Mouse (Mus musculus) ovary, adult 18-20 months (tissue): ENCODE results near the gene Mycn.

Experiments used
- DNase-seq: peaks from one replicate; pipeline ENCODE4 v3.0.0; 2022; ENCODE audit warnings: low spot score, mixed read lengths

The Mycn gene

GRCm38 (mm10) chr12:12924446-12924845, 17.3 kb downstream of the Mycn start:
- no peak for DNase-seq

DNA sequence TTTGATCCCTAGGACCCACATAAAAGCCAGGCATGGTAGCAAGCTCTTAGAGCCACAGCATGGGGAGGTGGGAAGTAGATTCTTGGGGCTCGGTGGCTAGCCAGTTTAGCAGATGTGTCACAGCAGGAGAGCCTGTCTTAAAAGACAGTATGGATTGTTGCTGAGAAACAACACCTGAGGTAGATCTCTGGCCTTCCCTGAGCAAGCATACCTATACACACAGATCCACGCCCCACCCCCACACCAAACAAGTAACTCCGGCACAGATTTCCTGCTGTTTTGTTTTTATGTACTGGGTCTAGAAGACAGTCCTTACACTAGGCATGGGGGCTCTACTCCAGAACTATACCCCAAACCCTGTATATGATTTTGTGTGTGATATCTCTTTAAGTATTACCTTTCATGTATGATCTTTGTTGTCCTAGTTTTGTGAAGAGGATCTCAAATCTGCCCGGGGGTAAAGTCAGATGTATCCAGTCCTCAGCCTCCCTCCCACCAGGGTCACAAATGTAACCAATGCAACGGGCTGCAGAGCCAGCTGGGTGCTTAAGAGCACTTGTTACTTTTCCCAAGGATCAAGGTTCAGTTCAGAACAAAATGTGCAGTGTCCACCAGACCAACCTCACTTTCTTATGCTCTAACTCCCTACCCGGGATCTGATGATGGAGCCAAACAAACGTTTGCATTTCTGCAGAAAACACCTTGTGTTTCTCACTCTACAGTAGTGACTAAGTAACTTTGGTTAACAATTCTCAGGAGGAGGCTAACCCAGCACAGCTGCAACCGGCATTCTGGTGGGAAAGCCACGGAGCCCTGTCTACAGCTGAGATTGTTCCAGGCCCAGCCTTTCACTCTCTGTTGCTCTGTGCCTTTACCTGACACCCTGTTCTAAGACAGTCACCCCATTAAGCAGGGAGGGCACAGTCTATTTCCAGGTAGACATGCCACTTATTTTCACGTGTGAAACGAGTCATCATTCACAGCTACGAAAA, 21.3 kb downstream of the Mycn start:
- no peak for DNase-seq

DNA sequence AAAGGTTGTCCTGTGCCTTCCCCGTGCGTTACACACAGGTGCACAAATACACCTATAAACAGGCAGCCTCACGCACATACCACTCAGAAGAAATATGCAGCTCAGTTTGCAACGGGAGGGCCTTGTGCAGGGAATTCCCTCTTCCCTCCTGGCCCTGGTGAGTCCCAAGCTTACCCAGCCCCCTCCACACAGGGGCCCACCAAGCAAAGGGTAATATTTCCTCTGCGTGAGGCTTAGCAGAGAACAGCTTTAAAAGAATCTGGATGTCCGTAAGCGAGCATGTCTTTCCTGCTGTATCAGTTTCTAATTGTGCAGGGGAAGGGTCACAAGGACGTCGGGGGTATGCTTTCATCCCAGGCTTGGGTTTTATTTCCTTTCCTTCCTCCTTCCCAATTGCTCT, 25.4 kb downstream of the Mycn start:
- DNase-seq = no peak

GRCm38 (mm10) chr12:12910356-12910979, 31.2 kb downstream of the Mycn start:
- no peak for DNase-seq

DNA sequence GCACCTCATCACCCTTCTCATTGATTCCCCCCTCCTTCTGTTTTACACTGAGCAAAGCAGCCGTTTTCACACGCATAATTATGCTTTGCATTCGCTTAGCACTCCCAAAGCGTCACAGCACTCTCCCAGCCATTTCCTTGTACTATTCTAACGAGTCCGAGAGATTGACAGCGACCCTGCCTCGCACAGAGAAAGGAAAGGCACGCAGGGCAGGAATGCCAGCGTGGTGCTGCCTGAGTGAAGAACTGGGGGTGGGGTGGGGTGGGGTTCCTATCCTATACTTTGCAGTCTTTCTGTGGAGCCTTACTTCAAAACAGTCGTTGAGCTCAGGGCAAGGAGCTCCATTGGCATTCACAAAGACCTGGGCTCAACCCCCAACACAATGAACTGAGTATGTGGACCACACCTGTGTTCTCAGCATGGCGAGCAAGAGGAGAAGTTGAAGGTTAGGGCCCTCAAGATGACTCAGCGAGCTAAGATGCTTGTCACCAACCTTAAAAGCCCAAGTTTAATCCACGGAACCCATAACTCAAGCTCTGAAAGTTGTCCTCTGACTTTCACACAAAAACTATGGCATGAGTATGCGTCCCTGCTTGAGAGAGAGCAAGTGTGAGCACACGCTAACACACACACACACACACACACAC, 32.0 kb downstream of the Mycn start:
- no peak for DNase-seq

DNA sequence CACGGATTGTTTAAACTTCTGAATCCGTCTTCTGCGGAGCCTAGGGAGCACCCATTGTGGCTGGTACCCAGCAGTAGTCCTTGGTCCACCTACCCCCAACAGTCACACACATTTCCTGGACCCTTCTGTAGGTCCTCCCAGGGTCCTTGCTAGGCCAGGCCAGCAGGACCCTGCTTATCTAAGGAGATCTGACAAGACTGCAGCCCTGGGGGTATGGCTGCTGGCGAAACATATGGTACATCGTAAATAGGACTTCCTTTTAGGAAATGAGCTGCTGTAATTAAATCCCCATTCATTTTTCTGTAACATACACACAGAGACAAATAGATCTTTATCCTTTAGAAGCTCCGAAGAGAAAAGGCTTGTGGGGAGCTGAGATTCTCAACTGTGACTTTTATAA, 34.9 kb downstream of the Mycn start:
- DNase-seq = no peak

DNA sequence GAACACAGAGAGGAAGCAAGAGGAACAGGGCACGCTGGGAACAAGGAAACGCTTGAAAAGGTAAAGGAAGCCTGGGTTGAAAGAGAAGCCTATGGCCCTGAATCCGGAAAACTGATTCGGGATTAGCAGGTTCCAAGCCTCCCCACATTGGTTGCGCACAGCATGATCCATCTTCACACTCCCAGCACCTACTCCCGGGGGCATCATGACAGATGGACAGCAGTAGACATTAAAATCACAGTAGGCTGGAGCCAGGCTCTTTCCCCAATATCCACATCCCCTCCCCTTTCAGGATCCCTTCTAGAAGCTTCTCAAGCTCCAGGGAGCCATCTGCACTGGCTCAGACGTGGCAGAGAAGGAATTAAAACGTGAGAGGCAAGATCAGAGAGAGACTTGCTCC, 35.4 kb downstream of the Mycn start:
- no peak for DNase-seq

DNA sequence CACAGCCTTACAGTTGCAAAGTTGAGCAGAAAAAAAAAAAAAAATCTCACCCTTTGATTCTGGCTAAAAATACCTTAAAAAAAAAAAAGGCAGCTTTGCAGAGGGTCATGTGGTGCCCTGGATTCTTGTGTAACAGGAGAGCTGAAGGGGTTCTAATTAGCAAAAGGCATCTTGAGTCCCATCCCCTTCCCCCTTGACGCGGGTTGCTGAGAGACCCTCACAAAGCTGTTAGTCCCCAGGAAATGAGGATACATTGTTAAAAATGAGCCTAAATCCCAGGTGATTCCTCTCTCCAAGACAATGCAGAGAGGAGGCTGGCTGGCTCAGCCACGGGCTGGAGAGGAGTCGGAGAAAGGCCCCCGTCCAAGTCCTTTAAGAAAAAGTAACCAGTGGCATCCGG, 36.6 kb downstream of the Mycn start:
- DNase-seq = no peak

GRCm38 (mm10) chr12:12904512-12904953, 37.2 kb downstream of the Mycn start:
- DNase-seq = peak; percentile 93

DNA sequence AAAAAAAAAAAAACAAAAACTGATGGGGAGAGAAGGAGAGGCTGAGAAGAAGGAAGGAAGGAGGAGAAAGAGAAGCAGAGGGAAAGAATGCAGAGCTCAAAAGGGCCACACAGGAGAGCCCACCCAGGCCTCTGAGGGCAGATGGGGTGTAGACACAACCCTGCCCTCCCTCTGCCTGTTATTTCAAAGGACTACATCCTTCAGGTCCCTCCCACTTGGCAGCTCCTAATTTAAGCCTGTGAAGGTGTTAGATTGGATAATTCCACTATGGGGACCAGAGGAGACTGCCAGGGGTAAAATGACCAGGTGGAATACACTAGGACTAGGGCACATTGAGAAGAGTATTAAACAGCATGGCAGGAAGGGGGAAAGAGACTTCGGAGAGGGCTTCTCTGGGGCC, 37.6 kb downstream of the Mycn start:
- no peak for DNase-seq

DNA sequence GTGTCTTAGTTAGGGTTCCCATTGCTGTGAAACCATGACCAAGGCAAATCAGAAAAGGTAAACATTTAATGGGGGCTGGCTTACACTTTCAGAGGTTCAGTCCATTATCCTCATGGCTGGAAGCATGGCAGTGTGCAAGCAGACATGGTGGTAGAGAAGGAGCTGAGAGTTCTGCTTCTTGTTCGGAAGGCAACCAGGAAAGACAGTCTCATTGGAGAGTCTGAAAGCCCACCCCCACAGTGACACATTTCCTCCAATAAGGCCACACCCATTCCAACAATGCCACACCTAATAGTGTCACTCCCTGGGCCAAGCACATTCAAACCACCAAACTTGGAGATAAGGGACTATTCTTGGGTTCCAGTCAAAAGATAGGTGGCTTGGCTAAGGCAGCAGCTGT, 39.3 kb downstream of the Mycn start:
- no peak for DNase-seq

GRCm38 (mm10) chr12:12898356-12899126, 43.2 kb downstream of the Mycn start:
- DNase-seq = no peak

DNA sequence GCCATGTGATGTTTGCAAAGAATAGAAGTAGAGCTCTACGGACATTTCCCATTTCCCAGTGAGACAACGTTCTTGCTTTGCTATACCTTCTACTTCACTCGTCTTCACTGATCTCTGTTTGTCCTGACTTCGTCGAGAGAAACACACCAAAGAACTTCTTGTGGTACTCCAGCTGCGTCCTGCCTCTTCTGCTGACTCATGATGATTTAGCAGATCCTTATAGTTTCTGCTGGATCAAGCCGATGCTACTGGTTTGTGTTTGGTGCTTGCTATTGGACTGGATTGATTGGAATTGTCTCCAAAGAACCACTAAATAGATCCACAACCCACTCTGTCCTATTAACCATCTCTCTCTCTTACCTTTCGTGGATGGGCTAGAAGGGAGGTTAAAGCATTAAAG, 47.7 kb downstream of the Mycn start:
- no peak for DNase-seq

DNA sequence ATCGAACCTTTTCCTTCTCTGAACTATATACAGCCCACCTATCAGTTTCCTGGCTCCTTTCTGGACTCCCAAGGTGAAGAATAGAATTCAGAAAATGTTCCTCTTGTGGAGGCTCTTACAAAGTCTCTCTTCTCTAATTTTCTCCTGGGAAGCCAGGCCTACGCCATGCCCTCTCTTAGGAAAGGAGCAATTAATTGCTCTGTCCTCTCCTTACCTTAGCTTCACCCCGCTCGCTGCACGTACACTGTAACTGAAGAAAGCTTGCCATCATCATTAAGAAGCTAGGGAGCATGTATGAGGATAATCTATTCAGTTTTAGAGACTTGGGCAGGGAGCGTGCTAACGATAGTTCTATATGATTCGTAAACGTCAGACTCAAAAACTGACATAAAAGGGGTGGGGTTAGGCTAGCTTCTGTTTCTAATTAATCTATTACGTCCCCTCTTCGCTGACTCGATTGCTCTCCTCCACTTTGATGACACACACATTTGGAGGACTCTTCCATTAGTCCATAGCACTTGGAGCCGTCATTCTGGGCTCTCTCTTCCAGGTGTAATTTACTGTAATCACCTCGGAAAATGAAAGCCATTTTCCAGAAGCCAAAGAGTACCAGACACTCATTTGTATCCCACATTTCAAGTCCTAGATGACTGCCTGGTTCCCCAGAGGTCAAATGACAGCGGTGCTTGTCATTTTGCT, 55.4 kb downstream of the Mycn start:
- DNase-seq = no peak
